Mouse (Mus musculus): ENCODE data around the gene Sec31b. TPM values are rescaled to one million over a fixed set of nuclear protein-coding genes. Genes with fewer than 3 reads are reported as not detected.

Gene Sec31b
- 2.4 and 3.0 TPM in 2 replicates for polyA plus RNA-seq (2012; rRNA removed)

DNA sequence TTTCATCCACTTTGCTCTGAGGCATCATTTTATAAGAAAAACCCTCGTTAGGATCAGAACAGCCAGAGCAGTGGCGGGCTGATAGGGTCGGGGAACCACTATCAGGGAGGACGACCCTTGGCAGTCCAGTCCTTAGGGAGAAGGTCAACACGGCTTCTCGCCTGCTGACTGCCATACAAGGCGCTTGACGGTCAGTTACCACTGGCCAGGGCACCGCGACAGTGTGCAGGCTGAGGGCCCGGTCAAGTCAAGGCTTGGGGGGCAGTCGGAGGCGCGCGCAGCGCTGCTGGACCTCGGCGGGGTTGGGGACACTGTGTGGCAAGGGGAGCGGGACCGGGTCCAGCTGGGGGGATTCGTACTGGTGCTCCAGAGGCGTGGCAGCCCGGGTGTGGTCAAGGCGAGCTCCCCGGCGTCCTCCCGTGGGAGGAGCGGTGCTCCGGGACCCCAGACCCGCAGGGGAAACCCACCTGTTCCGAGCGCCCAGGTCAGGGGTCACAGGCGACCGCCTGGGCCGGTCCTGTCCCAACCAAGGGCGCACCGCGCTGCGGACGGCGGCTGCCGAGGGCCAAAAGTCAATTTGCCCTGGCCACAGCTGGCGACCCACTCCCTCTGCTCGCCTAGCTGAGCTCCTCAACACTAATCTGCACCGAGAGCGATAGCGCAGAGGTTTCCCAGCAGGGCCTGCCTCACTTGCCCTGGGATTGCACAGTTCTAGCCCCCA, at the start of gene Sec31b:
Sec31b (minus strand) TSS at position 544 of the 721 bp plus-strand sequence.

DNA sequence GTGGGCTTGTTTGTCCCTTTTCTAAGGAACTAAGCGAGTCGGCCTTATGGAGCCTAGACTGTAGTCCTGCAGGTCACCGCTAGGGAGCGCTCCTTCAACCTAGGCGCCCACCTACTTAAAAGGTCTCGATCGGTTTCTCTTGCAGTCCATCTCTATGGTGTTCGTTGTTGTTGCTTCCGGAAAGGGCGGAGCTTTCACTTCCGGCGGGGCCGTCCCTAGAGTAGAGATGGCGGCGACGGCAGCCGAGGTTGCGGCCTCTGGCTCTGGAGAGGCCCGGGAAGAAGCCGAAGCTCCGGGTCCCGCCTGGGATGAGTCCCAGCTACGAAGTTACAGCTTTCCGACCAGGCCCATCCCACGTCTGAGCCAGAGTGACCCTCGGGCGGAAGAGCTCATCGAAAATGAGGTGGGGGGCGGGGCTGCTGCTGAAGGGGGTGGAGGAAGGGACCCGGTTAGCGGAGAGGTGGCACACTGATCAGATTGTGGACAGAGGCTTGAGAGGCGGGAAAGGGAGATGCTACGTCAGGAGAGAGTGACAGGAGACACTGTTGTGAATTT, 17.1 kb upstream of the Sec31b start, which contains the start of gene Hif1an:
Hif1an (plus strand) TSS at position 199 of the 555 bp plus-strand sequence.

DNA sequence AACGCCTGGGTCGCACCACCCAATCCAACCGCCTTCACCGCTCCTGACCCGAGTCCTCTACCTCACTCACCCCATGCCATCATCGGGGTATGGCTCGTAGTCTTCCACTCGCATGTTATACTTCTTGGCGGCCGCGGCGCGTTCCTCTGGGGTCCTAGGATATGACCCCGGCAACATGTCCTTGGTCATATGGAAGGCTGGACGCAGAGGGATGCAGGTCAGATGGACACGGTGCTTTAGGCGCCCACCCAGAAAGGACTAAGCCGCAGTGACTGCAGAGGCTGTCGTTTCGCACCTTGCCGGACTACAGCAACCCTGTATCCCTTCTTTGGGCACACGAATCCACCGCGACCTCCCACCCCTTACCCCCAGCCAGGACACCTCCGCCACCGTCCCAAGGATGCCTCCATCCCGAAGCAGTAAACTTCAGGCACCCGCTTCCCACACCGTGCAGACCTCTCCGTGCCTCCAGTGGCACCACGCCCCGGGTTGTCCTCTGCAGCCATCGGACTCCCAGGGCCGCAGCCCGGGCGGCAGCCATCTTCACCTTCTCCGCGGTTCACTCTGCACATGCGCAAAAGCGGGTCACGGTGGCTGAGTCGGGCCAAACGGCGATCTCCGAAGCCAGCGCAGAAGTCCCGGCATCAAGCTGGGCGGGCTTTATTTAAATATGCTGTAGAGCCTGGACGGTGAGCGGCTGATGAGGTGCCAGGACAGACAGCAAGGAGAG, 9.4 kb upstream of the Sec31b start, which contains the start of gene Ndufb8:
Ndufb8 (minus strand) TSS at position 580 of the 730 bp plus-strand sequence.

DNA sequence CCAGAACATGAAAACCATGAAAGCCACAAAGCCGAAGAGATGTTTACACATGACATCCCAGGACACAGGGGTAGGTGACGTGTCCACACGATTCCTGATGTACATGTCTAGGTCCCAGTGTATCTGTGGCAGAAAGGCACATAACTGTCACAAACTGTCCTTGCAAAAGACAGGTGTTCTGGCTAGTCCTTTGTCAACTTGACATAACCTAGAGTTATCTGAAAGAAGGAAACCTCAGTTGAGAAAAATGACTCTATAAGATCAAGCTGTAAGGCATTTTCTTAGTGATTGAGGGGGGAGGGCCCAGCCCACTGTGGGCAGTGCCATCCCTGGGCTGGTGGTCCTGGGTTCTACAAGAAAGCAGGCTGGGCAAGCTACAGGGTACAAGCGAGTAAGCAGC, 7.1 kb upstream of the Sec31b start, which contains the start of gene Gm20538:
Gm20538 (minus strand) TSS at position 101 of the 400 bp plus-strand sequence.

DNA sequence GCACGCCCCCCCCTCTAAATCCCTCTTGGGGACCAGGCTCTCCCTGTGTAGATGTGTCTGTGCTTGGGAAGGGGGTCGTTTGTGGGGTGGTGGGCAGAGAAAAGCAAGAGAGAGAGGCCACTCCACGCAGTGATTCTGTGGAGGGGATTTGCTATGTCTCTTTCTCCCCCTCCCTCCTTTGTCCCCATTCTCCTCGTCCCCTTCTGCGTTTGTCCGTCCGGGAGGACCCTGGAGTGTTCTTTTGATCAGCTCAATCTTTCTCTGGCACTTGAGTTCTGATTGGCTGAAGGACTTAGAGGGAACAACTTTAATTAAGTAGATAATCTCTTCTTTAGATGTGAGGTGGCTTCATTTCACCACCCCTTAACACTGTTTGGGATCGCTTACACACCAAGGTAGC, 52.5 kb downstream of the Sec31b start, which contains the start of gene Wnt8b:
Wnt8b (plus strand) TSS at position 345 of the 400 bp plus-strand sequence.

Other genes with a start within 250 kb of the Sec31b start
- 0.25 and 0.27 TPM in 2 replicates for gene Scd4, start 212.8 kb downstream of the Sec31b start, polyA plus RNA-seq (2012; rRNA removed)
- gene Scd1, start 138.0 kb downstream of the Sec31b start, polyA plus RNA-seq (2012; rRNA removed): 121 and 126 TPM in 2 replicates
- gene Wnt8b, start 52.4 kb downstream of the Sec31b start, polyA plus RNA-seq (2012; rRNA removed): 0.98 and 1.4 TPM in 2 replicates
- not detected in 2 replicates for gene Gm20538, start 7.0 kb upstream of the Sec31b start, polyA plus RNA-seq (2012; rRNA removed)
- gene Ndufb8, start 9.6 kb upstream of the Sec31b start, polyA plus RNA-seq (2012; rRNA removed): 639 and 650 TPM in 2 replicates
- 13.3 and 16.6 TPM in 2 replicates for gene Hif1an, start 17.0 kb upstream of the Sec31b start, polyA plus RNA-seq (2012; rRNA removed)
- gene Pax2, start 210.2 kb upstream of the Sec31b start, polyA plus RNA-seq (2012; rRNA removed): not detected in 2 replicates

Measured in colon, adult 2 months (tissue).